Mouse (Mus musculus) kidney, adult 8-10 months (tissue): ENCODE data around the gene Ubb.

Experiments used
- DNase-seq, 2 experiments: peaks; one replicate each; pipeline ENCODE4 v3.0.0; 2022

Gene Ubb

GRCm38 (mm10) chr11:62589391-62589790 lies 38.4 kb downstream of the Ubb start:
- no peak for DNase-seq

DNA sequence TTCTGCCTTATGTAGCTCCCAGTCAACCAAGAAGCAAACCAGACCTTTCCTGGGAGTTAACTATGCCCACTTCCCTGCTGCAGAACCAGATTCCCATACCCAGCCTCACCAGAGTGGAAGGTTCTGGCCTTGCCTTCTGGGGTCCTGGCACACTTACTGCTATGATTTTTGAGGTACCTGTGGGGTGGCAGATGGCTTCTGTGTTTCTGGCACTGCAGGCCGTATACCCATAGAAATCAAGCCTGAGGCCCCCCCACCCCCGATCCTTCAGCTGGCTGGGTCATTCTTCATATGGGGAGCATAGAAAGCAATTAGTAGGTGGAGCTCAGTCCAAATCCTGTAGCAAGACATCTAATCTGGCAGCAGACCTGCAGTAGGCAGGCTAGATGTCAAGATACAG lies 40.1 kb downstream of the Ubb start:
- DNase-seq, result no peak

DNA sequence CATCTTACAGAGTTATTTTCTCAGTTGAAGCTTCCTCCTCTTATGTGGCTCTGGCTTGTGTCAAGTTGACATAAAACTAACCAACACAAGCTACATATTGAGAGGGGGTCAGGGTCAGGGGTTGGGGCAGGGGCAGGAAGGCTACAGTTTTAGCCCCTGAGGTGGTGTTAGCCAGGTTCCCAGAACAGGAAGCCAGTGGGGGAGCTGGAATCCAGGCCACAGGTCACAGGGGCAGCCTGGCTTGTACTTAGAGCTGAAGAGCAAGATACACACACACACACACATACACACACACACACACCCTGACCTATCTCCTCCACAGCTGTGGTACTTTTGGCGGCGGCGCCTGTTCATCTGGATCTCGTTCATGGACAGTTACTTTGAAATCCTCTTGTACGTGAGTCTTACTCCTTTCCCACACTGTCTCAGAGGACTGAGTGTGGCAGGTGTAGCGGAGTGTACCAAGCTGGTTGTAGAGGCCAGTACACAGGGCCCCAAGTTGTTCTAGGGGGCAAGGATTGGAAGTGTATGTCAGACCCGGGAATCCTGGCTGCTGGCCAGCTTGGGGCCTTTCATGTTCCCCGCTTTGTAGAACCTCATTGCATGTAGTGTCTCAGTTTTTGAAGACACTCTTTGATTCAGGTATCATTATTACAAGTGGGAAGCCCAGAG lies 41.1 kb downstream of the Ubb start:
- peak in 1 of 2 experiments; percentile 31 for DNase-seq

- DNase-seq, result no peak
Measured at GRCm38 (mm10) chr11:62598571-62598970, 47.6 kb downstream of the Ubb start.

DNA sequence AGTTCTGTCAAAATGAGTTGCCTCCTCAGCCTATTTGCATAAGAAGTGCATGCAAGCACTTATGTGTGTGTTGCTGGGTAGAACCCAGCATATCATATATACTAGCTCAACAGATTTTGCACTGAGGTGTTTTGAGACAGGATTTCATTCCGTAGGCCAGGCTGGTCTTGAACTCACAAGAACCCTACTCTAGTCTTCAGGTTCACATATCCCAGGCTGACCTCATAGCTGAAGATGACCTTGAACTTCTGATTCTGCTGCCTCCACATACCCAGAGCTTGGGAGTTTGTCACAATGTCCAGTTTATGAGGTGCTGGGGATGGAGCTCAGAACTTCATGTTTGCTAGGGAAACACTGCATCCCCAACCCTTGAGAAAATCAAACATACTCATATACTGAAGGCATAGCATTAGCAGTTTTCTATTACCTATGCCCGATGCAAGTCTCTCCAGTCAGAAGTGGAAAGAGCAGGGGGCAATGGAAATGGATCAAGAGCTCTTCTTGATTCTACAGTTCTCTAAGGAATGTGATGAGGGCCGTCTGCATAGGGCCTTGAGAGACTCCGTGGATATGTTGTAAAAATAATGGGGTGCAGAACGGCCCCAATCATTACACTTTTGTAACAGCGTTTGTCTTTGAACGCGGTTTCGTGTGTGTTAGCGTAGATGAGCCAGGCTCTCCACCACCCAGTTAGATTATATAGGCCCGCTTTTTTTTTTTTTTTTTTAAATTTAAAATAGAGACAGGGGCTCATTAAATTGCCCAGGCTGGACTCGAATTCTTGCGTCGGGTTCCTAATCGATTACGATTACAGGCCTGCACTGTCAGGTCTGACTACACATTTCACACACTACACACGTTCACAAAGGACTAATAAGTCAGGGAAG lies 51.0 kb downstream of the Ubb start:
- no peak for DNase-seq
